Mouse (Mus musculus) G1E-ER4 (cell line): ENCODE results near the gene Sh3bgrl. TPM values are rescaled to one million over a fixed set of nuclear protein-coding genes. Genes with fewer than 3 reads are reported as not detected.

Experiments used
- GATA1 ChIP-seq: IDR thresholded peaks from one replicate; pipeline ENCODE4 v1.8.0; 2012; ENCODE audit warnings: low read length, inconsistent platforms
- polyA plus RNA-seq: library from polyadenylated mRNA; stranded (reverse); fragments of >175 nt; gene quantifications from 2 replicates; pipeline ENCODE4 v1.2.3, GENCODE M21; 2012

Gene Sh3bgrl
- polyA plus RNA-seq, 1 experiment = 2.9 TPM

GRCm38 (mm10) chrX:109122670-109123069 lies 27.5 kb downstream of the Sh3bgrl start:
- TF ChIP-seq GATA1 = no peak

- TF ChIP-seq GATA1 = no peak
These were observed 28.6 kb downstream of the Sh3bgrl start for GRCm38 (mm10) chrX:109123762-109124161.

GRCm38 (mm10) chrX:109126847-109127246 lies 31.7 kb downstream of the Sh3bgrl start:
- TF ChIP-seq GATA1 = no peak

- no peak for TF ChIP-seq GATA1
These were observed 32.5 kb downstream of the Sh3bgrl start for GRCm38 (mm10) chrX:109127551-109128088.

- TF ChIP-seq GATA1 = no peak
These were observed 34.9 kb downstream of the Sh3bgrl start for GRCm38 (mm10) chrX:109130066-109130465.

GRCm38 (mm10) chrX:109131834-109132233 lies 36.7 kb downstream of the Sh3bgrl start:
- TF ChIP-seq GATA1 = no peak

GRCm38 (mm10) chrX:109132463-109132862 lies 37.3 kb downstream of the Sh3bgrl start:
- no peak for TF ChIP-seq GATA1

GRCm38 (mm10) chrX:109133500-109133899 lies 38.3 kb downstream of the Sh3bgrl start:
- TF ChIP-seq GATA1 = no peak

GRCm38 (mm10) chrX:109136306-109136705 lies 41.1 kb downstream of the Sh3bgrl start:
- no peak for TF ChIP-seq GATA1

GRCm38 (mm10) chrX:109136820-109137219 lies 41.7 kb downstream of the Sh3bgrl start:
- TF ChIP-seq GATA1 = no peak

- no peak for TF ChIP-seq GATA1
These were observed 42.1 kb downstream of the Sh3bgrl start for GRCm38 (mm10) chrX:109137295-109137694.

GRCm38 (mm10) chrX:109141337-109141870 lies 46.2 kb downstream of the Sh3bgrl start:
- TF ChIP-seq GATA1 = no peak

GRCm38 (mm10) chrX:109142281-109142680 lies 47.1 kb downstream of the Sh3bgrl start:
- TF ChIP-seq GATA1 = no peak

- no peak for TF ChIP-seq GATA1
These were observed 50.6 kb downstream of the Sh3bgrl start for GRCm38 (mm10) chrX:109145779-109146178.

GRCm38 (mm10) chrX:109147108-109147507 lies 51.9 kb downstream of the Sh3bgrl start:
- no peak for TF ChIP-seq GATA1

GRCm38 (mm10) chrX:109151228-109151627 lies 56.1 kb downstream of the Sh3bgrl start:
- no peak for TF ChIP-seq GATA1

GRCm38 (mm10) chrX:109160326-109160725 lies 65.2 kb downstream of the Sh3bgrl start:
- TF ChIP-seq GATA1 = no peak

GRCm38 (mm10) chrX:109160901-109161300 lies 65.7 kb downstream of the Sh3bgrl start:
- no peak for TF ChIP-seq GATA1
